Mouse (Mus musculus) neural tube, embryonic 14.5 days (tissue): ENCODE results near the gene Park7. TPM values are rescaled to one million over a fixed set of nuclear protein-coding genes. Genes with fewer than 3 reads are reported as not detected.

Experiments used
- ATAC-seq: fragments of 200-750 bp; cut with Nextera tagmentation; 2 replicates; pipeline ENCODE4 v1.8.0; 2017; ENCODE audit warnings: low read depth, mild to moderate bottlenecking, moderate TSS enrichment, moderate library complexity
- H3K27ac ChIP-seq: fragments of 300-500 bp; sonication (generic); 2 replicates; pipeline ENCODE4 v1.5.1; 2014; ENCODE audit warnings: low read depth, mild to moderate bottlenecking, control low read depth, low read length, moderate library complexity, mixed read lengths
- H3K27me3 ChIP-seq: fragments of 300-500 bp; sonication (generic); 2 replicates; pipeline ENCODE4 v1.6.1; 2014; ENCODE audit warnings: low read length; ENCODE audit not compliant: control insufficient read depth, insufficient read depth
- H3K36me3 ChIP-seq: fragments of 300-500 bp; sonication (generic); 2 replicates; pipeline ENCODE4 v1.6.1; 2014; ENCODE audit warnings: low read length, mixed read lengths; ENCODE audit not compliant: control insufficient read depth, insufficient read depth
- H3K4me1 ChIP-seq: fragments of 300-500 bp; sonication (generic); 2 replicates; pipeline ENCODE4 v1.6.1; 2014; ENCODE audit warnings: low read length; ENCODE audit not compliant: control insufficient read depth, insufficient read depth
- H3K4me2 ChIP-seq: fragments of 300-500 bp; sonication (generic); 2 replicates; pipeline ENCODE4 v1.6.1; 2014; ENCODE audit warnings: mild to moderate bottlenecking, low read depth, low read length, control low read depth
- H3K4me3 ChIP-seq: fragments of 300-500 bp; sonication (generic); 2 replicates; pipeline ENCODE4 v1.5.1; 2014; ENCODE audit warnings: low read depth, low read length, control low read depth, mixed read lengths
- H3K9ac ChIP-seq: fragments of 300-500 bp; sonication (generic); replicated peaks from 2 replicates; pipeline ENCODE4 v1.6.1; 2014; ENCODE audit warnings: low read depth, mild to moderate bottlenecking, control low read depth, low read length, mixed read lengths
- H3K9me3 ChIP-seq: fragments of 300-500 bp; sonication (generic); 2 replicates; pipeline ENCODE4 v1.6.1; 2016; ENCODE audit warnings: low read length; ENCODE audit not compliant: control insufficient read depth
- WGBS: fragments of 180-500 bp; shearing (Covaris S2); extraction: QIAGEN DNeasy Blood & Tissue Kit; methylation state at CpG from one replicate; pipeline ENCODE4 v1.1.7; 2014; 5-methylcytosine and 5-hydroxymethylcytosine counted together
- polyA plus RNA-seq: library from polyadenylated mRNA; unstranded; fragments of >200 nt; fragmentation: Nextera tagmentation; extraction: Ambion mirVana; gene quantifications from 2 replicates; pipeline ENCODE4 v1.2.1, GENCODE M21; 2014

Gene Park7
- polyA plus RNA-seq, 1 experiment from 2014 or later = 397 TPM

- Histone ChIP-seq H3K9me3 (no peaks in the 10 kb centered on the region), H3K4me3 (no peak overlapping the region), H3K36me3 (peaks cover 42% of the 10 kb centered on the region), H3K9ac (no peak overlapping the region), H3K4me1 (no peaks in the 10 kb centered on the region), H3K27me3 (no peaks in the 10 kb centered on the region), H3K4me2 (no peak overlapping the region), H3K27ac (no peak overlapping the region)
- WGBS = 88% methylated on average over 12 of the region's 12 CpGs
- ATAC-seq = no peak
Measured at GRCm38 (mm10) chr4:150902062-150902461, 12.2 kb downstream of the Park7 start.

- H3K9ac ChIP-seq = no peak overlapping the region
- 54% methylated on average over 9 of the region's 9 CpGs for WGBS
- no peak overlapping the region for H3K4me2 ChIP-seq
- H3K9me3 ChIP-seq = no peaks in the 10 kb centered on the region
- no peak for ATAC-seq
- H3K27ac ChIP-seq = no peak overlapping the region
- H3K4me3 ChIP-seq = no peak overlapping the region
- H3K4me1 ChIP-seq = no peaks in the 10 kb centered on the region
- H3K27me3 ChIP-seq = no peaks in the 10 kb centered on the region
- peaks cover 46% of the 10 kb centered on the region for H3K36me3 ChIP-seq
Measured at GRCm38 (mm10) chr4:150901651-150902050, 12.6 kb downstream of the Park7 start.

- Histone ChIP-seq H3K4me3 (no peak overlapping the region), H3K27ac (no peak overlapping the region), H3K9me3 (no peaks in the 10 kb centered on the region), H3K4me2 (no peak overlapping the region), H3K9ac (no peak overlapping the region), H3K36me3 (peaks cover 45% of the 10 kb centered on the region), H3K27me3 (no peaks in the 10 kb centered on the region), H3K4me1 (no peaks in the 10 kb centered on the region)
- ATAC-seq = no peak
- WGBS = 96% methylated on average over 13 of the region's 13 CpGs
Measured at GRCm38 (mm10) chr4:150900486-150900885, 13.8 kb downstream of the Park7 start.

- ATAC-seq = peak; percentile 58; the same call in 1 of the 2 replicates
- Histone ChIP-seq H3K36me3 (peaks cover 42% of the 10 kb centered on the region), H3K9ac (no peak overlapping the region), H3K4me1 (no peaks in the 10 kb centered on the region), H3K4me3 (no peak overlapping the region), H3K27ac (no peak overlapping the region), H3K4me2 (no peak overlapping the region), H3K27me3 (no peaks in the 10 kb centered on the region), H3K9me3 (no peaks in the 10 kb centered on the region)
- WGBS = 58% methylated on average over 13 of the region's 13 CpGs
Measured at GRCm38 (mm10) chr4:150898716-150899365, 15.4 kb downstream of the Park7 start.

- Histone ChIP-seq H3K4me3 (no peak overlapping the region), H3K4me1 (no peaks in the 10 kb centered on the region), H3K36me3 (peaks cover 27% of the 10 kb centered on the region; the same call in 1 of the 2 replicates), H3K27ac (no peak overlapping the region), H3K9me3 (no peaks in the 10 kb centered on the region), H3K4me2 (no peak overlapping the region), H3K9ac (no peak overlapping the region), H3K27me3 (no peaks in the 10 kb centered on the region)
- ATAC-seq = no peak
- WGBS = 91% methylated on average over 26 of the region's 26 CpGs
Measured at GRCm38 (mm10) chr4:150896896-150897624, 17.2 kb downstream of the Park7 start.

GRCm38 (mm10) chr4:150894718-150895501 is 19.3 kb downstream of the Park7 start:
- Histone ChIP-seq H3K4me3 (no peak overlapping the region), H3K27ac (no peak overlapping the region), H3K4me2 (no peak overlapping the region), H3K4me1 (0 out of 2 replicates have a peak, but pooled peaks cover 2% of the 10 kb centered on the region), H3K27me3 (no peaks in the 10 kb centered on the region), H3K9ac (no peak overlapping the region), H3K36me3 (peaks cover 20% of the 10 kb centered on the region; the same call in 1 of the 2 replicates), H3K9me3 (no peaks in the 10 kb centered on the region)
- no peak for ATAC-seq
- WGBS = 82% methylated on average over 8 of the region's 8 CpGs

- WGBS = 73% methylated on average over 5 of the region's 5 CpGs
- Histone ChIP-seq H3K27ac (no peak overlapping the region), H3K4me1 (0 out of 2 replicates have a peak, but pooled peaks cover 6% of the 10 kb centered on the region), H3K36me3 (no peaks in the 10 kb centered on the region), H3K9me3 (no peaks in the 10 kb centered on the region), H3K9ac (no peak overlapping the region), H3K27me3 (no peaks in the 10 kb centered on the region), H3K4me3 (no peak overlapping the region), H3K4me2 (no peak overlapping the region)
- no peak for ATAC-seq
Measured at GRCm38 (mm10) chr4:150891308-150891707, 22.9 kb downstream of the Park7 start.

GRCm38 (mm10) chr4:150889955-150890315 is 24.3 kb downstream of the Park7 start:
- no peak overlapping the region for H3K4me3 ChIP-seq
- 0 out of 2 replicates have a peak, but pooled peaks cover 6% of the 10 kb centered on the region for H3K4me1 ChIP-seq
- no peaks in the 10 kb centered on the region for H3K36me3 ChIP-seq
- WGBS = 53% methylated on average over 13 of the region's 13 CpGs
- H3K4me2 ChIP-seq = no peak overlapping the region
- H3K27ac ChIP-seq = no peak overlapping the region
- no peak overlapping the region for H3K9ac ChIP-seq
- ATAC-seq = no peak
- H3K9me3 ChIP-seq = no peaks in the 10 kb centered on the region
- H3K27me3 ChIP-seq = no peaks in the 10 kb centered on the region
